Mouse (Mus musculus) lung, postnatal 0 days (tissue): ENCODE data around the gene Mob1a.

Source experiments
- CTCF ChIP-seq: IDR thresholded peaks from 2 replicates; pipeline ENCODE4 v1.5.1; 2016; ENCODE audit warnings: antibody characterized with exemption, mild to moderate bottlenecking
- EP300 ChIP-seq: IDR thresholded peaks from 2 replicates; pipeline ENCODE4 v1.6.1; 2016; ENCODE audit warnings: antibody characterized with exemption, mild to moderate bottlenecking, control low read depth

DNA sequence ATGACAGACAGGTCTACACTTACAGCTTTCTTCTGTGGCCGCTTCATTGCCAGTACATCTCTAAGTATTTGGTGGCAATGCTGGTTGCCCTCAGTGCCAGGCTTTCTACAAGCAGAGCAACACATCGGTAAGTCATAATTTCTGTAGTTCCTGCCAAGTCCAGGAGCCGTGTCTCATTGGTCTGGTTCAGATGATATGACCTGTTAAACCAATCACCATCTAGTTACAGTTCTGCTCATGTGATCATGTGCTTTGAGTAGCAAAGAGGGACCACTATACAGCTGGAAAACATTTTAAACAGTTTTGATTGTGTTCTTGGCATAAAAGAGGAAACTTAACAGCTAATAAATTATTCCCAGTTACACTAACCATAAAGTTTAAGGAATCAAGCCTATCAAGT is 22.1 kb downstream of the Mob1a start:
- TF ChIP-seq CTCF: no peak
- TF ChIP-seq EP300: no peak
